In the genomic region with DNA sequence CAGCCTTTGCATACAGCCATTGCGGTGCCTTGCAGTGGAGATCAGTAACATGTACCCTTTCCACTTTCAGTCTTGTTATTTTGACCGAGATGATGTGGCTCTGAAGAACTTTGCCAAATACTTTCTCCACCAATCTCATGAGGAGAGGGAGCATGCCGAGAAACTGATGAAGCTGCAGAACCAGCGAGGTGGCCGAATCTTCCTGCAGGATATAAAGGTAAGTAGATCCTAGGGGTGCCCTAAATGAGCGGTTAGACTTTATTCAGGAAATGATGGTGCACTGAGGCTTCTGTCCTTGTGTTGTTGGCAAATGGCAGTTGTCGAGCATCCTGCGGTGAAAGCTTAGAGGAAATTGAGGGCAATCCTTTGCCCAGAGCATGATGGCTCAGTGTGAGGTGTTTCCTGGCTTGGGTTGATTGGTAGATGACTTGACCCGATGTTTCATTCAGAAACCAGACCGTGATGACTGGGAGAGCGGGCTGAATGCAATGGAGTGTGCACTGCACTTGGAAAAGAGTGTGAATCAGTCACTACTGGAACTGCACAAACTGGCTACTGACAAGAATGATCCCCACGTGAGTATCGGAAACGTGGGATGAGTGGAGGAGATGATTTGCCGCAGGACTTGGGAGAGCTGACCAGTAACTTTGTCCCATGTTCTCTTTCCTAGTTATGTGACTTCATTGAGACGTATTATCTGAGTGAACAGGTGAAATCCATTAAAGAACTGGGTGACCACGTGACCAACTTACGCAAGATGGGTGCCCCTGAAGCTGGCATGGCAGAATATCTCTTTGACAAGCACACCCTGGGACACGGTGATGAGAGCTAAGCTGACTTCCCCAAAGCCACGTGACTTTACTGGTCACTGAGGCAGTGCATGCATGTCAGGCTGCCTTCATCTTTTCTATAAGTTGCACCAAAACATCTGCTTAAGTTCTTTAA, we compare ENCODE assay signal across 8 mouse cellular contexts. TPM values are rescaled to one million over a fixed set of nuclear protein-coding genes. Genes with fewer than 3 reads are reported as not detected.
DNase-seq lines count a peak whose midpoint lies in the region; ATAC-seq and TF ChIP-seq lines count a peak whose summit lies in the region.

No protein-coding gene starts in this region.

- no peak for TF ChIP-seq CTCF in lung, embryonic 14.5 days (IDR thresholded peaks at IDR 0.05; ENCODE audit: low read depth)
- no peak for TF ChIP-seq CTCF in intestine, postnatal 0 days (IDR thresholded peaks at IDR 0.05; ENCODE audit: low read depth)
- no peak for TF ChIP-seq CTCF in olfactory bulb, adult 2 months (IDR thresholded peaks at IDR 0.05; ENCODE audit: insufficient read depth, low read depth, low read length)

- no peaks in the 10 kb centered on the region for H3K27me3 ChIP-seq in lung, embryonic 14.5 days (ENCODE audit: insufficient read depth, low read length)
- H3K27me3 ChIP-seq in embryonic facial prominence, embryonic 14.5 days (replicated peaks; ENCODE audit: control insufficient read depth, insufficient read depth, low read length) = no peaks in the 10 kb centered on the region
- no peaks in the 10 kb centered on the region for H3K27me3 ChIP-seq in intestine, postnatal 0 days (replicated peaks; ENCODE audit: control insufficient read depth, insufficient read depth, low read length)

- no peak for TF ChIP-seq POLR2A in olfactory bulb, adult 2 months (IDR thresholded peaks at IDR 0.05; ENCODE audit: insufficient read depth, low read depth, low read length)

- H3K9ac ChIP-seq in lung, embryonic 14.5 days = peak overlapping the region; percentile 89
- peak overlapping the region; percentile 95 for H3K9ac ChIP-seq in embryonic facial prominence, embryonic 14.5 days (ENCODE audit: low read depth, low read length)
- peak overlapping the region; percentile 98 for H3K9ac ChIP-seq in intestine, postnatal 0 days (ENCODE audit: low read depth, low read length)

- H3K36me3 ChIP-seq in lung, embryonic 14.5 days (ENCODE audit: insufficient read depth) = peaks cover 23% of the 10 kb centered on the region
- peaks cover 28% of the 10 kb centered on the region for H3K36me3 ChIP-seq in embryonic facial prominence, embryonic 14.5 days (ENCODE audit: control insufficient read depth, insufficient read depth, low read length)
- H3K36me3 ChIP-seq in intestine, postnatal 0 days (ENCODE audit: control insufficient read depth, insufficient read depth) = peaks cover 21% of the 10 kb centered on the region

- H3K27ac ChIP-seq in lung, embryonic 14.5 days (ENCODE audit: low read depth) = no peak overlapping the region
- no peak overlapping the region for H3K27ac ChIP-seq in embryonic facial prominence, embryonic 14.5 days (replicated peaks; ENCODE audit: low read depth, low read length)
- peak overlapping the region; percentile 99; the same call in 1 of the 2 replicates for H3K27ac ChIP-seq in intestine, postnatal 0 days (ENCODE audit: low read depth, low read length)
- H3K27ac ChIP-seq in olfactory bulb, adult 2 months (ENCODE audit: insufficient read depth, low read depth, low read length) = no peak overlapping the region

- H3K4me3 ChIP-seq in lung, embryonic 14.5 days (ENCODE audit: low read depth, low read length) = peak overlapping the region; percentile 86
- peak overlapping the region; percentile 79 for H3K4me3 ChIP-seq in embryonic facial prominence, embryonic 14.5 days (ENCODE audit: low read depth, low read length)
- peak overlapping the region; percentile 99 for H3K4me3 ChIP-seq in intestine, postnatal 0 days (ENCODE audit: low read depth, low read length)
- 0 out of 2 replicates have a peak overlapping the region, but pooled peaks have one; percentile 1 for H3K4me3 ChIP-seq in olfactory bulb, adult 2 months (ENCODE audit: insufficient read depth, low read depth, low read length)

- no peaks in the 10 kb centered on the region for H3K9me3 ChIP-seq in lung, embryonic 14.5 days (ENCODE audit: low read depth, low read length)
- no peaks in the 10 kb centered on the region for H3K9me3 ChIP-seq in embryonic facial prominence, embryonic 14.5 days (ENCODE audit: control insufficient read depth, low read length)
- H3K9me3 ChIP-seq in intestine, postnatal 0 days (ENCODE audit: control insufficient read depth) = no peaks in the 10 kb centered on the region

- no peak for ATAC-seq in lung, embryonic 14.5 days (ENCODE audit: insufficient read depth)
- ATAC-seq in embryonic facial prominence, embryonic 14.5 days (ENCODE audit: low read depth) = no peak
- ATAC-seq in intestine, postnatal 0 days = no peak

- H3K4me1 ChIP-seq in lung, embryonic 14.5 days (ENCODE audit: insufficient read depth) = 0 out of 2 replicates have a peak, but pooled peaks cover 5% of the 10 kb centered on the region
- peaks cover 21% of the 10 kb centered on the region for H3K4me1 ChIP-seq in embryonic facial prominence, embryonic 14.5 days (ENCODE audit: control insufficient read depth, insufficient read depth, low read length)
- peaks cover 6% of the 10 kb centered on the region; the same call in 1 of the 2 replicates for H3K4me1 ChIP-seq in intestine, postnatal 0 days (replicated peaks; ENCODE audit: control insufficient read depth, insufficient read depth, low read length)
- H3K4me1 ChIP-seq in olfactory bulb, adult 2 months (ENCODE audit: control insufficient read depth, insufficient read depth, low read length) = peaks cover 6% of the 10 kb centered on the region

- 87% methylated on average over 20 of the region's 20 CpGs for WGBS in lung, embryonic 14.5 days
- 92% methylated on average over 20 of the region's 20 CpGs for WGBS in embryonic facial prominence, embryonic 14.5 days
- WGBS in intestine, postnatal 0 days = 72% methylated on average over 20 of the region's 20 CpGs
- 82% methylated on average over 20 of the region's 20 CpGs for WGBS in olfactory bulb, adult 2 months

- no peak for DNase-seq in lung, embryonic 14.5 days
- DNase-seq in lung, postnatal 4 days = no peak
- DNase-seq in embryonic facial prominence, embryonic 14.5 days (ENCODE audit: low spot score) = no peak
- DNase-seq in frontal cortex, postnatal 14 days (ENCODE audit: low spot score in 2 of 2) = no peak
- no peak for DNase-seq in frontal cortex, adult 2 months (ENCODE audit: extremely low spot score in 1 of 2, low spot score in 1 of 2)
- no peak for DNase-seq in embryo, embryonic 10 days (ENCODE audit: low spot score)

- peak overlapping the region; percentile 75 for H3K4me2 ChIP-seq in lung, embryonic 14.5 days
- H3K4me2 ChIP-seq in embryonic facial prominence, embryonic 14.5 days (ENCODE audit: low read depth, low read length) = peak overlapping the region; percentile 87
- peak overlapping the region; percentile 74 for H3K4me2 ChIP-seq in intestine, postnatal 0 days (replicated peaks; ENCODE audit: low read depth)

RNA-seq across cellular contexts. Expression of a gene that starts 4.0 kb away (rescaled TPM):
- 1,651 and 1,692 TPM in 2 replicates for polyA plus RNA-seq in lung, embryonic 14.5 days (2014; fragmentation: Nextera tagmentation; extraction: Ambion mirVana)
- 1,690 and 1,712 TPM in 2 replicates for polyA plus RNA-seq in embryonic facial prominence, embryonic 14.5 days (2014; fragmentation: Nextera tagmentation; extraction: Ambion mirVana)
- 6,780 and 7,050 TPM in 2 replicates for polyA plus RNA-seq in intestine, postnatal 0 days (2015; fragmentation: Nextera tagmentation; extraction: Ambion mirVana)
- polyA plus RNA-seq in olfactory bulb, adult 2 months (2012; ENCODE audit: insufficient read depth, insufficient read length, low replicate concordance, missing spikeins) = 1,416 TPM in 1 of 2 replicates, not detected in the other
- polyA plus RNA-seq in frontal cortex, adult 2 months (2012; rRNA removed) = 3,721 and 5,002 TPM in 2 replicates

RNA-seq across cellular contexts. Expression of a gene that starts 17.1 kb away (rescaled TPM):
- polyA plus RNA-seq in lung, embryonic 14.5 days (2014; fragmentation: Nextera tagmentation; extraction: Ambion mirVana) = 1.0 and 1.4 TPM in 2 replicates
- 1.5 and 2.2 TPM in 2 replicates for polyA plus RNA-seq in embryonic facial prominence, embryonic 14.5 days (2014; fragmentation: Nextera tagmentation; extraction: Ambion mirVana)
- 0.61 and 0.89 TPM in 2 replicates for polyA plus RNA-seq in intestine, postnatal 0 days (2015; fragmentation: Nextera tagmentation; extraction: Ambion mirVana)
- polyA plus RNA-seq in olfactory bulb, adult 2 months (2012; ENCODE audit: insufficient read depth, insufficient read length, low replicate concordance, missing spikeins) = not detected in 2 replicates
- 0.59 and 0.74 TPM in 2 replicates for polyA plus RNA-seq in frontal cortex, adult 2 months (2012; rRNA removed)

RNA-seq across cellular contexts. Expression of a gene that starts 17.1 kb away (rescaled TPM):
- polyA plus RNA-seq in lung, embryonic 14.5 days (2014; fragmentation: Nextera tagmentation; extraction: Ambion mirVana) = 30.9 and 34.0 TPM in 2 replicates
- 48.1 and 54.4 TPM in 2 replicates for polyA plus RNA-seq in embryonic facial prominence, embryonic 14.5 days (2014; fragmentation: Nextera tagmentation; extraction: Ambion mirVana)
- 63.6 and 65.8 TPM in 2 replicates for polyA plus RNA-seq in intestine, postnatal 0 days (2015; fragmentation: Nextera tagmentation; extraction: Ambion mirVana)
- polyA plus RNA-seq in olfactory bulb, adult 2 months (2012; ENCODE audit: insufficient read depth, insufficient read length, low replicate concordance, missing spikeins) = not detected in 2 replicates
- polyA plus RNA-seq in frontal cortex, adult 2 months (2012; rRNA removed) = 11.3 and 13.6 TPM in 2 replicates

RNA-seq across cellular contexts. Expression of a gene that starts 57.0 kb away (rescaled TPM):
- polyA plus RNA-seq in lung, embryonic 14.5 days (2014; fragmentation: Nextera tagmentation; extraction: Ambion mirVana) = 31.1 and 38.8 TPM in 2 replicates
- 15.6 and 20.9 TPM in 2 replicates for polyA plus RNA-seq in embryonic facial prominence, embryonic 14.5 days (2014; fragmentation: Nextera tagmentation; extraction: Ambion mirVana)
- 4.7 and 4.8 TPM in 2 replicates for polyA plus RNA-seq in intestine, postnatal 0 days (2015; fragmentation: Nextera tagmentation; extraction: Ambion mirVana)
- not detected in 2 replicates for polyA plus RNA-seq in olfactory bulb, adult 2 months (2012; ENCODE audit: insufficient read depth, insufficient read length, low replicate concordance, missing spikeins)
- polyA plus RNA-seq in frontal cortex, adult 2 months (2012; rRNA removed) = 26.5 and 28.4 TPM in 2 replicates

Comparison
In these comparisons a context has a peak if more than half of its experiments do, and no peak if none do; other contexts are left out.
1. H3K4me3 ChIP-seq: peak in every context shown above with its lines; median percentile 99 in intestine, postnatal 0 days; 86 in lung, embryonic 14.5 days; 79 in embryonic facial prominence, embryonic 14.5 days; 1 in olfactory bulb, adult 2 months.
2. RNA of a gene that starts 17.1 kb away (polyA plus RNA-seq): 63.6 to 65.8 TPM in intestine, postnatal 0 days, 48.1 to 54.4 TPM in embryonic facial prominence, embryonic 14.5 days, 30.9 to 34.0 TPM in lung, embryonic 14.5 days and 11.3 to 13.6 TPM in frontal cortex, adult 2 months; not detected in olfactory bulb, adult 2 months; every median in the first group is over 10 times any median in the second.
3. Peak in every context shown above with its lines, with median percentiles within 50 percentile points of each other: H3K4me2 ChIP-seq and H3K9ac ChIP-seq.